Mouse (Mus musculus) lung, postnatal 0 days (tissue): ENCODE measurements at regions not wholly inside any gene's neighbourhood (a gene's known extent, or its start where the extent isn't known, plus 50 kb on each side); places are given as distances from the start of the nearest gene placed in this dataset.

Experiments
- ATAC-seq: fragments of 200-750 bp; cut with Nextera tagmentation; 2 replicates; pipeline ENCODE4 v1.8.0; 2017; ENCODE audit warnings: moderate library complexity
- DNase-seq: peaks from one replicate; pipeline ENCODE4 v3.0.0-alpha.2; 2016; ENCODE audit warnings: low spot score
- H3K27ac ChIP-seq: fragments of 300-500 bp; sonication (generic); 2 replicates; pipeline ENCODE4 v1.5.1; 2014; ENCODE audit warnings: antibody characterized with exemption, mild to moderate bottlenecking, low read length, mixed read lengths
- H3K27me3 ChIP-seq: fragments of 300-500 bp; sonication (generic); replicated peaks from 2 replicates; pipeline ENCODE4 v1.6.1; 2014; ENCODE audit warnings: low read length, mixed read lengths; ENCODE audit not compliant: insufficient read depth
- H3K36me3 ChIP-seq: fragments of 300-500 bp; sonication (generic); 2 replicates; pipeline ENCODE4 v1.6.1; 2014; ENCODE audit warnings: low read length, mixed read lengths; ENCODE audit not compliant: insufficient read depth
- H3K4me1 ChIP-seq: fragments of 300-500 bp; sonication (generic); 2 replicates; pipeline ENCODE4 v1.6.1; 2014; ENCODE audit warnings: antibody characterized with exemption, low read depth, low read length, mixed read lengths; ENCODE audit not compliant: insufficient read depth
- H3K4me2 ChIP-seq: fragments of 300-500 bp; sonication (generic); replicated peaks from 2 replicates; pipeline ENCODE4 v1.6.1; 2014; ENCODE audit warnings: low read depth, mild to moderate bottlenecking, low read length, moderate library complexity, mixed read lengths
- H3K4me3 ChIP-seq: fragments of 300-500 bp; sonication (generic); 2 replicates; pipeline ENCODE4 v1.5.1; 2014; ENCODE audit warnings: low read depth, low read length
- H3K9ac ChIP-seq: fragments of 300-500 bp; sonication (generic); replicated peaks from 2 replicates; pipeline ENCODE4 v1.6.1; 2014; ENCODE audit warnings: low read depth, mild to moderate bottlenecking
- H3K9me3 ChIP-seq: fragments of 300-500 bp; sonication (generic); 2 replicates; pipeline ENCODE4 v1.6.1; 2016; ENCODE audit warnings: low read length, mixed read lengths
- CTCF ChIP-seq: IDR thresholded peaks from 2 replicates; pipeline ENCODE4 v1.5.1; 2016; ENCODE audit warnings: antibody characterized with exemption, mild to moderate bottlenecking
- EP300 ChIP-seq: IDR thresholded peaks from 2 replicates; pipeline ENCODE4 v1.6.1; 2016; ENCODE audit warnings: antibody characterized with exemption, mild to moderate bottlenecking, control low read depth
- WGBS: fragments of 180-500 bp; shearing (Covaris S2); extraction: QIAGEN DNeasy Blood & Tissue Kit; methylation state at CpG from one replicate; pipeline ENCODE4 v1.1.7; 2014; 5-methylcytosine and 5-hydroxymethylcytosine counted together

- Histone ChIP-seq H3K9me3 (no peaks in the 10 kb centered on the region), H3K9ac (no peak overlapping the region), H3K4me1 (no peaks in the 10 kb centered on the region), H3K27me3 (no peaks in the 10 kb centered on the region), H3K4me3 (no peak overlapping the region), H3K27ac (no peak overlapping the region), H3K4me2 (no peak overlapping the region), H3K36me3 (no peaks in the 10 kb centered on the region)
- TF ChIP-seq EP300: no peak
- TF ChIP-seq CTCF: no peak
- 75% methylated on average over 4 of the region's 4 CpGs for WGBS
- ATAC-seq (no peak), DNase-seq (no peak)
Measured at GRCm38 (mm10) chr6:55592126-55592525, 88.9 kb downstream of the Neurod6 start.

- 66% methylated on average over 6 of the region's 6 CpGs for WGBS
- Histone ChIP-seq H3K27ac (no peak overlapping the region), H3K9ac (no peak overlapping the region), H3K9me3 (no peaks in the 10 kb centered on the region), H3K27me3 (no peaks in the 10 kb centered on the region), H3K4me2 (no peak overlapping the region), H3K4me3 (no peak overlapping the region), H3K4me1 (no peaks in the 10 kb centered on the region), H3K36me3 (no peaks in the 10 kb centered on the region)
- DNase-seq (no peak), ATAC-seq (no peak)
- TF ChIP-seq CTCF (no peak), EP300 (no peak)
Measured at GRCm38 (mm10) chr6:55581106-55581505, 100.0 kb downstream of the Neurod6 start.

GRCm38 (mm10) chr6:55580036-55580435 is 101.0 kb downstream of the Neurod6 start:
- H3K4me3 ChIP-seq: no peak overlapping the region
- H3K4me1 ChIP-seq: no peaks in the 10 kb centered on the region
- H3K4me2 ChIP-seq: no peak overlapping the region
- no peaks in the 10 kb centered on the region for H3K27me3 ChIP-seq
- DNase-seq (no peak), ATAC-seq (no peak)
- H3K27ac ChIP-seq: no peak overlapping the region
- WGBS: 36% methylated on average over 5 of the region's 5 CpGs
- H3K9ac ChIP-seq: no peak overlapping the region
- TF ChIP-seq EP300 (no peak), CTCF (no peak)
- H3K9me3 ChIP-seq: no peaks in the 10 kb centered on the region
- no peaks in the 10 kb centered on the region for H3K36me3 ChIP-seq

- no peaks in the 10 kb centered on the region for H3K27me3 ChIP-seq
- H3K9me3 ChIP-seq: no peaks in the 10 kb centered on the region
- H3K4me2 ChIP-seq: no peak overlapping the region
- WGBS: 88% methylated on average over 9 of the region's 9 CpGs
- H3K4me3 ChIP-seq: no peak overlapping the region
- H3K9ac ChIP-seq: no peak overlapping the region
- DNase-seq (no peak), ATAC-seq (no peak)
- H3K36me3 ChIP-seq: no peaks in the 10 kb centered on the region
- H3K27ac ChIP-seq: no peak overlapping the region
- no peaks in the 10 kb centered on the region for H3K4me1 ChIP-seq
- TF ChIP-seq EP300 (no peak), CTCF (no peak)
Measured at GRCm38 (mm10) chr6:55579611-55580010, 101.5 kb downstream of the Neurod6 start.

GRCm38 (mm10) chr6:55579105-55579504 is 102.0 kb downstream of the Neurod6 start:
- no peaks in the 10 kb centered on the region for H3K4me1 ChIP-seq
- no peak overlapping the region for H3K27ac ChIP-seq
- H3K9ac ChIP-seq: no peak overlapping the region
- TF ChIP-seq EP300 (no peak), CTCF (no peak)
- no peak overlapping the region for H3K4me3 ChIP-seq
- no peaks in the 10 kb centered on the region for H3K27me3 ChIP-seq
- no peaks in the 10 kb centered on the region for H3K36me3 ChIP-seq
- no peaks in the 10 kb centered on the region for H3K9me3 ChIP-seq
- no peak for DNase-seq
- no peak for ATAC-seq
- no peak overlapping the region for H3K4me2 ChIP-seq
- WGBS: 64% methylated on average over 5 of the region's 5 CpGs

GRCm38 (mm10) chr6:55578051-55578450 is 103.0 kb downstream of the Neurod6 start:
- 88% methylated on average over 1 of the region's 1 CpGs for WGBS
- Histone ChIP-seq H3K27ac (no peak overlapping the region), H3K4me3 (no peak overlapping the region), H3K36me3 (no peaks in the 10 kb centered on the region), H3K9ac (no peak overlapping the region), H3K9me3 (no peaks in the 10 kb centered on the region), H3K27me3 (no peaks in the 10 kb centered on the region), H3K4me1 (no peaks in the 10 kb centered on the region), H3K4me2 (no peak overlapping the region)
- TF ChIP-seq CTCF: no peak
- TF ChIP-seq EP300: no peak
- no peak for DNase-seq
- no peak for ATAC-seq

GRCm38 (mm10) chr6:55567521-55567920 is 113.5 kb downstream of the Neurod6 start:
- no peak overlapping the region for H3K4me3 ChIP-seq
- H3K9me3 ChIP-seq: no peaks in the 10 kb centered on the region
- DNase-seq (no peak), ATAC-seq (no peak)
- no peaks in the 10 kb centered on the region for H3K27me3 ChIP-seq
- H3K36me3 ChIP-seq: no peaks in the 10 kb centered on the region
- H3K9ac ChIP-seq: no peak overlapping the region
- H3K27ac ChIP-seq: no peak overlapping the region
- no peaks in the 10 kb centered on the region for H3K4me1 ChIP-seq
- H3K4me2 ChIP-seq: no peak overlapping the region
- TF ChIP-seq EP300: no peak
- no peak for TF ChIP-seq CTCF
- WGBS: 88% methylated on average over 2 of the region's 2 CpGs
